Mouse (Mus musculus) megakaryocyte, embryonic 14.5 days (primary cell): ENCODE data around the gene Chrna1.

Source experiments
- FLI1 ChIP-seq: IDR thresholded peaks from 2 replicates; pipeline ENCODE4 v1.6.1; 2012; ENCODE audit warnings: low read length, inconsistent platforms, mixed read lengths
- GATA1 ChIP-seq: IDR thresholded peaks from 3 replicates; pipeline ENCODE4 v1.6.1; 2012; ENCODE audit warnings: mixed read lengths, low read length, inconsistent platforms, borderline replicate concordance

DNA sequence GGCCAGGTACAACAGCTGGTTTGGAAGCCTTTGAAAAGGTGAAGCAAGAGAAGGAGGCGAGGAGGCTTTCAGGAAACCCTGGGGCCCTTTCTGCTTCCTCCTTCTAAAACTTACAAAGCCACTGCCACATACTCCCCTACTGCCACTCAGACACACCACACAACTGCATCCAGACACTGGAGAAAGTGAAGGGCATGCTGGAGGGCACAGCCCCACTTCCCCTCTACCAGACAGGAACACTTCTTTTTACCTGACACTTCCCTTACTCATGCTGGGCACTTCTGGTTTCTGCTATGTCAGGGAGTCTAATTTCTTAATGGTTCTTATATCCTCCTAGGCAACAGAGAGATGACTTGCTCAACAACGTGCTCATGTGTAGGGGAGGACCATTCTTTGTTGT, 31.6 kb downstream of the Chrna1 start:
- TF ChIP-seq GATA1 (no peak), FLI1 (no peak)
